Mouse (Mus musculus) left cerebral cortex, adult 18-20 months (tissue): ENCODE data around the gene Pi4ka. TPM values are rescaled to one million over a fixed set of nuclear protein-coding genes. Genes with fewer than 3 reads are reported as not detected.
A peak's percentile ranks its signal among the peaks of the same experiment; 100 is the strongest.

Experiments used
- DNase-seq, 2 experiments: peaks; one replicate each; pipeline ENCODE4 v3.0.0; 2021 to 2022; ENCODE audit warnings: low spot score in 2 of 2, mixed read lengths in 1 of 2
- total RNA-seq, 2 experiments: library from RNA; stranded (reverse); gene quantifications; 2 replicates each; pipeline ENCODE4 v1.2.3; 2021

Gene Pi4ka
- total RNA-seq, 2 experiments from 2014 or later = 350 to 352 TPM

- peak; percentile 94 to 95 for DNase-seq
These were observed 129.7 kb downstream of the Pi4ka start for GRCm38 (mm10) chr16:17276164-17277151.

DNA sequence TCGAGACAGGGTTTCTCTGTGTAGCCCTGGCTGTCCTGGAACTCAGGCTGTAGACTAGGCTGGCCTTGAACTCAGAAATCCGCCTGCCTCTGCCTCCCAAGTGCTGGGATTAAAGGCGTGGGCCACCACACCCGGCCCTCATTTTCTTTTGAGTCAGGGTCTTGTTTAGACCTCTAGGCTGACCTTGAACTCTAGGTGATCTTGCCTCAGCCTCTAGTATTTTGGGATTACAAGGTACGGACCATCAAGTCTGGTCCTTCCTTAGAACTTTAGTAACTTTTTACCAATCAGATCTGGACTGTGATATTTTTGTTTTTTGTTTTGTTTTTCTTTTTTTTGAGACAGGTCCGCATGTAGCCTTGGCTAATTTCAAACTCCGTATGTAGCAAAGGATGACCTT lies 130.4 kb downstream of the Pi4ka start, which contains the start of gene Tmem191c:
Tmem191c (plus strand) TSS at position 357 of the 400 bp plus-strand sequence.
- no peak for DNase-seq

DNA sequence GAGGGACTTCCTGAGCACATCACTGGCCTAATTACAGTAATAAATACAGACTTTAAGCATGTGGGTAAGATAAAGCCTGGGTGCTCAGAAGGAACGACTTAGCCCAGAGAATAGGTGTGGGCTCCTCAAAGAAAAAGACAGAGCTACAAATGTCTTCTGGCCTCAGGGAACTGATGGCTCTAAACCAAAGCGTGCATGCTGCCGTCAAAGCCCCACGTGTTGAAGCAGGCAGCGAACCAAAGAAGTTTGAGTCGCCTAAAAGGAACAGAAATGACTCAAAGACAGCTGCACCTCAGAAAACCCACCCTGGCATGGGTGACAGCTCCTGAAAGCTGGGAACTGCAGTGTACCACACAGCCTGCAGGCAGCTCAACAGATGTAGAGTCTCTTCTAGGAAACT lies 134.3 kb downstream of the Pi4ka start:
- no peak for DNase-seq

GRCm38 (mm10) chr16:17271124-17271523 lies 135.0 kb downstream of the Pi4ka start:
- DNase-seq = peak in 1 of 2 experiments; percentile 37

DNA sequence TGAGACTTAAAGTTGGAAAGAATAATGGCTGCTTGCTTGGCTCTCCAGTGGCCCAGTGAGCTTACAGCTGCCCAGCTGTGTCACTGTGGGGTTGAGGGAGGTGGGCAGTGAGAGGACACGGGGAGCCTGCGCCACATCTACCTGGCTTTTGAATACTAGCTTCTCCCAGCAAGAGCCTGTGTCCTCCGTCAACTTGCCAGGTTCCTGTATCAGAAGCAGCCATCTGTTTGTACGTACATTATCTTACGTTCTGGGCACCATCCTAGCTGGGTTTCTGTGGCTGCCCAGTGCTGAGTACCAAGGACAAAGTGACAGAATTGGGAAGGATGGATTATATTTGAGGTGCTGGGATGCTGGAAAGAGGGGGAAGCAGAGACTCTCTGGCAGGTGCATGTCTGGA lies 136.2 kb downstream of the Pi4ka start:
- no peak for DNase-seq

GRCm38 (mm10) chr16:17267937-17268336 lies 138.2 kb downstream of the Pi4ka start:
- no peak for DNase-seq

GRCm38 (mm10) chr16:17266113-17266512 lies 140.0 kb downstream of the Pi4ka start:
- no peak for DNase-seq

DNA sequence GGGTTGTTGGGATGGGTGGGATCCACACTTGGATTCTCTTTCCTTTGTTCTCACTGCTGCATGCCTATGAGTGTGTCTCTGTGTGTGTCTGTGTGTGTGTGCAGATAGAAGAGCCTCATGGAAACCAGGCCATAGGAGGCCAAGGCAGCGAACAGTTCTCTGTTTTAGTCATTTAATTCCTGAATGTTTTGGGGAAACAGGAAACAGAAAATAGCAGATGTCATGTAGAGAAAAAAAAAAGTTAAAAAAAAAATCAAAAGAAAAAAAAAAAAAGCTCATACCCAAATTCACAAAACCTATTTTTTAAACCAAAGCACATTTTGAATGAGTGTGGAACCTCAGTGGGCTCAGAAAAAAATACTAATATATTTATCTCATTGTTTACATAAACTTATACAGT lies 144.8 kb downstream of the Pi4ka start:
- DNase-seq = no peak

GRCm38 (mm10) chr16:17258917-17259316 lies 147.2 kb downstream of the Pi4ka start:
- no peak for DNase-seq

DNA sequence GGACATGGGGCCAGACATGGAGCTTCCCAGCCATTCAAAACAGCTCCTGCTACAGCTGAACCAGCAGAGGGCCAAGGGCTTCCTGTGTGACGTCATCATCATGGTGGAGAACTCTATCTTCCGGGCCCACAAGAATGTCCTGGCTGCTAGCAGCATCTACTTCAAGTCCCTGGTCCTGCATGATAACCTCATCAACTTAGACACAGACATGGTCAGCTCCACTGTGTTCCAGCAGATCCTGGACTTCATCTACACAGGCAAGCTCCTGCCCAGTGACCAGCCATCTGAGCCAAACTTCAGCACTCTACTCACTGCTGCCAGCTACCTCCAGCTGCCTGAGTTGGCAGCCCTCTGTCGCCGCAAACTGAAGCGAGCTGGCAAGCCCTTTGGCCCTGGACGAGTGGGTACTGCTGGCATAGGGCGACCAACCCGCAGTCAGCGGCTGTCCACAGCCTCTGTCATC lies 148.7 kb downstream of the Pi4ka start:
- DNase-seq = no peak

- DNase-seq = no peak
These were observed 150.8 kb downstream of the Pi4ka start for GRCm38 (mm10) chr16:17255270-17255669.

- DNase-seq = no peak
These were observed 152.0 kb downstream of the Pi4ka start for GRCm38 (mm10) chr16:17254005-17254597.

DNA sequence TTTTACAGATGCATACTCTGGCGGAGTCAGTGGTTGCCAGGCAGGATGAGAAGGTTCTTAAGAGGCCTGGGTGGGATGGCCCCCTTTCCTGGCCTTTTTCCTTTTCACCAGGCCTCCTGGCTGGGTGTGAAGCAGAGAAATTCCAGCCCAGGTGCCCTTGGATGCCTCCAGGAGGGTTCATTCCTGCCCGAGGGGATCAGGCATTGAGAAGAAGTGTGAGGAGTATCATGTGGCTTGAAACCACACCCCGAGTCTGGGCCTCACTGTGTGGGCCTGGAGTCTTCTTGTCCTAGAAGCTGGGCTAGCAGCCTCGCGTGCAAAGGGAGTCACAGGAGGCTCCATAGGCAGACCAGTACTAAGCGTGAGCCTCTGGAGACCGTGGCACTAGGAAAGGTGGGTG lies 153.3 kb downstream of the Pi4ka start:
- no peak for DNase-seq

GRCm38 (mm10) chr16:17252086-17252726 lies 153.9 kb downstream of the Pi4ka start:
- DNase-seq = no peak

DNA sequence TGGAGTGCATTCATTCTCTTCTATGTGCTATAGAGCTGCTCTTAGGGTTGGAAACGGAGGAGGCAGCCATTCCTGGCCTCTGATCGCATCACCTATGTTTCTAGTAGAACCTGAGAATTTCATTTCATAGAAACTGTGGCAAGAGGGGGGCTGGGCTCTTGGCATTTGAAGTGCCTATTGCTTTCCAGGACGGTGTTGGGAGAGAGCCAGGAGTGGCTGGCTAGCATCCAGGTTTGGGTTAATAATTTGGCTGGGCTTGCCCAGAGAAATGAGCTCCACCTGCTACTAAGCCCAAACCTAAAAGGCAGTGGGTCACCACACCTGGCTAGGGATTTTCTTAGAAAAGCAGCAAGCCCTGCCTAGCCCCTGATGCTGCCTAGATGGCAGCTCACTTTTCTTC lies 154.6 kb downstream of the Pi4ka start:
- DNase-seq = no peak

- DNase-seq = no peak
These were observed 157.0 kb downstream of the Pi4ka start for GRCm38 (mm10) chr16:17249135-17249534.

DNA sequence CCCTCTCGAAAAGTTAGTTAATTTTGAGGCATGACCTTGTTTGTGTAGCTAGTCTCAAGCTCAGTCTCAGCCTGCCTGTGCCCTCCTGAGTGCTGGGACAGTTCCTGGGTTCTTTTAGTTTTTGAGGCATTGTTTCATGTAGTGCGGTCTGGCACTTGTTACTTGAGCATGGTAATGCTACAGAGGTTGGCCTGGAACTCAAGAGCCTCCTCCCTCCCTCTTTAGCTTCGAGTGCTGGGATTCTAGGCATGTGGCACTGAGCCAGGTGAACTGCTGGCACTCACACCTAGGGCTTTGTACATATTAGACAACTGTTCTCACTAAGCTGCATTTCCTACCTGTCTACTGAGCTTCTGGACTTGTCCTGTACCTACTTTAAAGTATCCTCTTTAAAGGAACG lies 158.4 kb downstream of the Pi4ka start:
- DNase-seq = no peak

GRCm38 (mm10) chr16:17244996-17245395 lies 161.1 kb downstream of the Pi4ka start:
- DNase-seq = no peak

DNA sequence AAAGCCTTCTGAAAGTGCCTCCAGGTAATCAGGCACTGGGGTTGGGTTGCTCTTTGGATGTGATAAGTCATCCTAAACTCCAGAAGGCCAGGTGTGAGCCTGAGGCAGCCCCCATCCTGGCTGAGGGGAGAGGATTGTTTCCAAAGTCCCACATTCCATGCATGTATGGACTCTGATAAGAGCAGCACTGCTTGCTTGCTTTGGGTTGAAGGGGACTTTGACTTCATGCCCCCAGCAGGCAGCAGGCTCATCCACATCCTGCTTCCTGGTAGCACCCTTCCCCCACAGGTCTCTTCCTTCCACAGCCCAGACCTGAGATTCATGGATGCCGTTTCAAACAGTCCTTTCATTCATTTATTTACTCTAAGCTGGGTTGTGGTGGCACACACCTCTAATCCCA lies 162.4 kb downstream of the Pi4ka start:
- DNase-seq = no peak

DNA sequence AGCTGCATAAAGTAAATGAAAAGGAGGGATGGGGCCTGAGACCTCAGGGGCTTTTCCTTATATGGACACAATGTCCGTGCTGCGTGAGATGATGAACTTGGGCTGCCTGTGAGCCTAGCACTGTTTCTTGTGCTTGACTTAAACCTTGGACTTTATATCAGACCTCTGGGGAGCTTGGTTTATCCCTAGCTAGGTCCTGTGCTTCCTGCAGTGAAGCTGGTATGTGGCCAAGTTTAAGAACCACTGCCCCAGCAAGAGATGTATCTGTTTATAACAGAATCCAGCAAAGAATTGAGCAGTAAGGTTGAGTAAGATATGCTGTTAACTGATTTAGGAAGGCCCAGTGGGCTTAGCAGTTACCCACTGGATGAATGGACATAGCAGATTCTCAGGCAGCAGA lies 166.7 kb downstream of the Pi4ka start:
- DNase-seq = no peak

GRCm38 (mm10) chr16:17237634-17238033 lies 168.5 kb downstream of the Pi4ka start:
- no peak for DNase-seq
